Mouse (Mus musculus): ENCODE data around the gene Prkaa2. TPM values are rescaled to one million over a fixed set of nuclear protein-coding genes. Genes with fewer than 3 reads are reported as not detected.
A peak's percentile ranks its signal among the peaks of the same experiment; 100 is the strongest.

Gene Prkaa2
- polyA plus RNA-seq, 1 experiment from 2014 or later: 1.7 TPM

DNA sequence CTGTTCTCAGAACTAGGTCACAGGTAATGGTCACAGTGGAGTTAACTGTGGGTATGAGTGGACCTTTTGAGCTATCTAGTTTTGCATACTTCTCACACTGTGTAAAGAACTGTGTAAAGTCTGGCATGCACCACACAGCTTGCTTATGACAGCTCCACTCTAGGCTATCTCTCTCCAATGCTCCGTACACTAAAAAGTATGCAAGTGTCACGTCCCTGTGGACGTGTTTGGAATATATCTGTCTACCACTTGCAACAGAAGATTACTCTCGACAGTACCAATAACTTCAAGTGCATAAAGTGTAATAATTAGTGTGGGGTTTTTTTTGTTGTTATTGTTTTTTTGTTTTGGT, 8.4 kb downstream of the Prkaa2 start:
- no peak for DNase-seq (ENCODE audit: extremely low spot score, low spot score)
- Histone ChIP-seq H3K36me3 (replicated peaks) (no peaks in the 10 kb centered on the region), H3K4me3 (no peak overlapping the region), H3K27me3 (ENCODE audit: poor library complexity, severe bottlenecking) (no peaks in the 10 kb centered on the region), H3K27ac (no peak overlapping the region), H3K4me1 (no peaks in the 10 kb centered on the region), H3K9me3 (no peaks in the 10 kb centered on the region)
- 92% methylated on average over 4 of the region's 4 CpGs for WGBS

DNA sequence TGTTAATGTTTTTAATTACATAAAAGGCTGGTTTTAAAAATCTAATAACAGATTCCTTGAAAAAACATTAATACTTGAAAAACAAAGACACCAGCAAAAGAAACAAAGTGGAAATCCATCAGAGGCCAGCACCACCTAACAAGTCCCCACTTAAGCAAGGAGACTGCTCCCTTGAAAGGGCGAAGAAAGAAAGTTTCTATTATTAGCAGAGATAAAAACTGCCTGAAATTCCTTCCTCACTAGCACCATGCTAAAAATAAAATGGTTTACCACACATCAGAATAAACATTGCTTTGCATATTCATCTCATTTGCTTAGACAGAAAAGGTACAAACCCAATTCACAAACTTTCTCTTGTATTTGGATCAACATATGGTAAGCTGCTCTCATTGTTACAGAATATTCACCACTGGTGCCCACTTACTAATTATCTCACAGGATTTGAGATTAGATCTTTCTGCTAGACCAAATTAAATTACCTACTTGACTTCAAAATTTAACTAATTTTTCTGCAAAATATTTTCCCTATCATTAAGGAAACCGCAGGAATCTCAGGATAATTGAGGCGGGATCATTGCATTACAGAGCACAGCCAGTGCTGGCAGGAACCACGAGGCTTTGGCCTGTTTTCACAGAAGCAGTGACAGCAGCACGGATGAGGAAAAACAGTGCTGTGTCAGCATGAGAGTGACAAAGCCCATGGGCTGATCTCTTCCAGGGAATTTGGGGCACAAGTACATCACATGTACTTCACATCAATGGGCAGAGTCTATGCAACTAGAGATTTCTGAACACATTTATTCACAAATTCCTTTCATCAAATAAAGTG, 9.0 kb downstream of the Prkaa2 start:
- no peak overlapping the region for H3K27ac ChIP-seq
- DNase-seq (ENCODE audit: extremely low spot score, low spot score): no peak
- H3K9me3 ChIP-seq: no peaks in the 10 kb centered on the region
- no peaks in the 10 kb centered on the region for H3K27me3 ChIP-seq (ENCODE audit: poor library complexity, severe bottlenecking)
- H3K4me3 ChIP-seq: no peak overlapping the region
- 61% methylated on average over 5 of the region's 5 CpGs for WGBS
- H3K4me1 ChIP-seq: no peaks in the 10 kb centered on the region
- no peaks in the 10 kb centered on the region for H3K36me3 ChIP-seq (replicated peaks)

DNA sequence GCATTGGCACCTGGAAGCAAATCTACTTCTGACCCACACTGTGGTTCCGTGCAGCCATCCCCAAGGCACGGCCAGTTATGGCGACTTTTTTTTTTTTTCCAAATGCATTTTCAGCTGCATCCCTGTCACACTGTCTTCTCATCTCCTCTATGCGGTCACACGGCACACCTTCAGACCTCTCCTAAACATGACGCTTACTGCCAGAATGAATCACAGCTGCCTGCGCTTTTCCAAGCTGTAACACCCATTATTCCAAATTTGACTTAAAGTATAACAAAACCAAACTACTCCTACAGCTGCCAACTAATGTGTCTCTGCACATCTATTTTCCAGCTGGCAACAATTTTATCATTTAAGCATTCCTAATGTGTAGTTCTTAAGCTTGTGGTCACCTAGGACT, 11.0 kb downstream of the Prkaa2 start:
- H3K27me3 ChIP-seq (ENCODE audit: poor library complexity, severe bottlenecking): no peaks in the 10 kb centered on the region
- WGBS: 95% methylated on average over 7 of the region's 7 CpGs
- DNase-seq (ENCODE audit: extremely low spot score, low spot score): no peak
- no peaks in the 10 kb centered on the region for H3K4me1 ChIP-seq
- H3K4me3 ChIP-seq: no peak overlapping the region
- H3K36me3 ChIP-seq (replicated peaks): no peaks in the 10 kb centered on the region
- H3K9me3 ChIP-seq: no peaks in the 10 kb centered on the region
- H3K27ac ChIP-seq: no peak overlapping the region

DNA sequence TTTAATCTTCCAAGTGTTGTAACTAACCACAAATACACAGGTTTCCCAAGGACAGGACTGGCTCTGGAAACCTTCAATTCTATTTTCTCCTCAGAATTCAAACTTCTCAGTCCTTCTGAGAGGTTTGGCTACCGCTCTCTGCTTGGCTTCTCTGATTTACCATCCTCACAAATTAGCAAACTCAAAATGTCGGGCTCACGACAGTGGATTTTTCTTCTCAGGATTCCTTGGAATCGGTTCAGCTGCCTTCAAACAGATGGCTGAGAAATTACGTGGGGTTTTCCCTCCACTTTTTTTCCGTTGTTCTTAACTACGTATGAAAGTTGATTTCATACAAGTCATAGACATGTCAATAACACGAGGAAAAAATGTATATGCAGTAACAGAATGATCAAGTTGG, 11.5 kb downstream of the Prkaa2 start:
- WGBS: 92% methylated on average over 8 of the region's 8 CpGs
- no peaks in the 10 kb centered on the region for H3K36me3 ChIP-seq (replicated peaks)
- no peaks in the 10 kb centered on the region for H3K27me3 ChIP-seq (ENCODE audit: poor library complexity, severe bottlenecking)
- H3K4me1 ChIP-seq: no peaks in the 10 kb centered on the region
- no peak for DNase-seq (ENCODE audit: extremely low spot score, low spot score)
- no peak overlapping the region for H3K27ac ChIP-seq
- H3K9me3 ChIP-seq: no peaks in the 10 kb centered on the region
- no peak overlapping the region for H3K4me3 ChIP-seq

DNA sequence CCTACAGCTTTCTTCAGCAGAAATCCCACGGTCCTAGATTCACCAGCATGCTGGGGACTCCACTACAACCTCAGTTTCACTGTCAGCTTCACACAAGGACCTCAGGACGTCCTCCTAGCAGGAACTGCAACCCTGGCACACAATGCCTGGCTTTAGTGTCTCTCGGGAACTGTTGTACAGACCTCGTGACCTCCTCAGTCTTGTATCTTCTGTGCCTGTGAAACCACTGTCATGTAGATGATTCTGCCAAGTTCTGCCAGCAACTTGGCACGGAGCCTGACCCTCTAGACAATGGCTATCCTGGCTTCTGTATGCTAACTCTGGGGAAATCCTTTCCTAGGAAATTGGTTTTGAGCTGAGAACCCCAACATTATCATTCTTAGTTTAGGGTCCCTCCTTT, 14.4 kb downstream of the Prkaa2 start:
- Histone ChIP-seq H3K9me3 (no peaks in the 10 kb centered on the region), H3K36me3 (replicated peaks) (no peaks in the 10 kb centered on the region), H3K27me3 (ENCODE audit: poor library complexity, severe bottlenecking) (no peaks in the 10 kb centered on the region), H3K4me3 (no peak overlapping the region), H3K4me1 (no peaks in the 10 kb centered on the region), H3K27ac (no peak overlapping the region)
- no peak for DNase-seq (ENCODE audit: extremely low spot score, low spot score)
- WGBS: 86% methylated on average over 5 of the region's 5 CpGs

DNA sequence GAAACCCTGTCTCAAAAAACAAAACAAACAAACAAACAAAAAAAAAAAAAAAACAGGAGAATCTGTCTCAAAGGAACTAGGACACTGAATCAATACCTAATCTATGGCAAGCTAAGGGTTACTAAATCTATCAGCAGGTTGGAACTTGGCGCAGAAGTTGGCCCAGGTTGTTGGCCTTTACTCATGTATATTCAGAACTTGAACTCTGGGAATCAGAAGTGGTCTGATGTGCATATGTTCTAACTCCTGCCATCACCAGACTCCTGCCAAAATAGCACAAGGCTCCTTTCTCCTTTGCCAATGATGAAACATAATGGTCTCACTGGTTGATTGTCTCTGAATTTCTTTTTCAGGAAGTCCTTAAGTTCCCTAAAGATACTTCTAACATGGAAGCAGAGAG, 15.7 kb downstream of the Prkaa2 start:
- no peak for DNase-seq (ENCODE audit: extremely low spot score, low spot score)
- H3K27me3 ChIP-seq (ENCODE audit: poor library complexity, severe bottlenecking): no peaks in the 10 kb centered on the region
- WGBS: 97% methylated on average over 1 of the region's 1 CpGs

DNA sequence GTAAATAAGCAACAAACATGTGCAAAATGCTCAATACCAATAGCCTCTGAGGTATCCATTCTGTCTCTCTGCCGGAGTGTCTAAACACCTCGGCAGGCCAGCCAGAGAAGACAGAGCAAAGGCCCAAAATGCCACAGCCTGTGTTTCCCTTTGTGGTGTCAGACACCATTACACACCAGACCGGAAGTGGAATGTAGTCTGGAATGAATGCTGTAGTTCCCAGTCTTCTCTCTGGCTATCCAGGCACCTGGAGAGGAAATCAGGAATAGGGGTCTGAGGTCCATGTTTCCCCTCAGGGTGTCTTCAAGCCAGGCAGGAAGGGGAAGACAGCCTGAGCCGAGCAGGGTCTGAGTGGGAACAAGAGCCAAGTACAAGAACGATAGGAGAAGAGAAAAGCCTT, 19.3 kb downstream of the Prkaa2 start:
- no peaks in the 10 kb centered on the region for H3K4me1 ChIP-seq
- no peaks in the 10 kb centered on the region for H3K9me3 ChIP-seq
- 85% methylated on average over 5 of the region's 5 CpGs for WGBS

More for the DNA sequence above, 15.7 kb downstream of the Prkaa2 start:
- Histone ChIP-seq H3K9me3 (no peaks in the 10 kb centered on the region), H3K4me1 (no peaks in the 10 kb centered on the region), H3K36me3 (replicated peaks) (no peaks in the 10 kb centered on the region), H3K4me3 (no peak overlapping the region), H3K27ac (no peak overlapping the region)

DNA sequence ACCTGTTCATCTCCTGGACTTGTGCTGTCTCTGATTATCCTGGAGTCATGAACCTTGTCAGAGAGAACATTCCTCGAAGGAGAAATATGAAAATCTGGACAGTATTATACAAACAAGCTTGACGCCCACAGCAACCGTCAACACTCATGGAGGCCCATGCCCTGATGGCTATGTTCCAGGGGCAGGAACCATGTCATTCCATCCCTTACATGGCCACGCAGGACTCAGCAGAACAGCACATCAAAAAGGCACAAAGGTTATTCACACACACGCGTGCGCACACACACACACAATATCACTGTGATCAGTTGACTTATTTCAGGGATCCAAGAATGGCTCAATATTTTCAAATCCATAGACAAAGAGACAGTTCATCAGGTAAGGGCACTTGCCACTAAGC, 20.3 kb downstream of the Prkaa2 start:
- Histone ChIP-seq H3K36me3 (replicated peaks) (no peaks in the 10 kb centered on the region), H3K27me3 (ENCODE audit: poor library complexity, severe bottlenecking) (no peaks in the 10 kb centered on the region), H3K4me1 (no peaks in the 10 kb centered on the region), H3K4me3 (no peak overlapping the region), H3K27ac (no peak overlapping the region), H3K9me3 (no peaks in the 10 kb centered on the region)
- 94% methylated on average over 7 of the region's 7 CpGs for WGBS
- no peak for DNase-seq (ENCODE audit: extremely low spot score, low spot score)

More for the DNA sequence above, 19.3 kb downstream of the Prkaa2 start:
- H3K27me3 ChIP-seq (ENCODE audit: poor library complexity, severe bottlenecking): no peaks in the 10 kb centered on the region
- no peak overlapping the region for H3K4me3 ChIP-seq
- no peak overlapping the region for H3K27ac ChIP-seq
- no peak for DNase-seq (ENCODE audit: extremely low spot score, low spot score)
- no peaks in the 10 kb centered on the region for H3K36me3 ChIP-seq (replicated peaks)

DNA sequence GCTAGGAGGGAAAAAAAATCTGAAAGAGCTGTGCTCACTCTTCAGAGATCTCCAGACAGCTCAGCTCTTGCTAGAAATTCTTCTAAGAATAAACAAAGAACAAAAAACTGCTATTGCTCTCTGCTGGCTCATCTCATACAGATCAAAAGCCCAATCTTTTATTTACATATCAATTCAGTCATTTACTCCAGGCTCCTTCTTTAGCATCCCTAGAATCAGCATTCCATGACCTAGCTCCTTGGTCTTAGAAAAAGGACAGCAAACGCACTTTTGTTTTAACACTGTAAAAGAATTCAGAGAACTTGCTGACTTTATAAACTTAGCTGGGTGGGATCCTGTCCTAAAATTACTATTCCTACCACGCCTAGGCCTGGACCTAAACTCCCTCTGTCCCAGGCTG, 21.0 kb downstream of the Prkaa2 start:
- 82% methylated on average over 2 of the region's 2 CpGs for WGBS
- DNase-seq (ENCODE audit: extremely low spot score, low spot score): no peak

DNA sequence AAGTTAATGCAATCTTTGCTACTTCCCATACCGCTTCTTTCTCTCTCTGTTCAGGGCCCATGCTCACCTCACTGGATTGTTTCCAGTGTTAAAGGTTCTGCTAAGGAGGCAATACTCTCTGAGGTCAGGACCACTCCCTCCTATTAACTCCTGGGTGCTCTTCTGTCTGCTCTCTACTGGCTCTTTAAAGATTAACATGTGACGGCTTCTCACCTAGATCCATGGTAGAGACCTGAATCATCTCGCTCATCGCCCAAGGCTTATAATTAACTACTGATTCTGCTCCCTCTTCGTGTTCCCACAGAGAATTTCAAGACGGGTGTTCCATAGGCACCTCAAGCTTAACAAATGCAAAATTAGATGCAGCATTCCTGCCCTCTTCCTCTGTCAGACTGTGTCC, 33.5 kb downstream of the Prkaa2 start:
- H3K27ac ChIP-seq: no peak overlapping the region
- no peaks in the 10 kb centered on the region for H3K27me3 ChIP-seq (ENCODE audit: poor library complexity, severe bottlenecking)
- no peak for DNase-seq (ENCODE audit: extremely low spot score, low spot score)
- 89% methylated on average over 6 of the region's 6 CpGs for WGBS
- H3K4me3 ChIP-seq: no peak overlapping the region
- no peaks in the 10 kb centered on the region for H3K9me3 ChIP-seq
- H3K36me3 ChIP-seq (replicated peaks): no peaks in the 10 kb centered on the region
- H3K4me1 ChIP-seq: no peaks in the 10 kb centered on the region

More for the DNA sequence above, 21.0 kb downstream of the Prkaa2 start:
- Histone ChIP-seq H3K4me3 (no peak overlapping the region), H3K27me3 (ENCODE audit: poor library complexity, severe bottlenecking) (no peaks in the 10 kb centered on the region), H3K9me3 (no peaks in the 10 kb centered on the region), H3K4me1 (no peaks in the 10 kb centered on the region), H3K36me3 (replicated peaks) (no peaks in the 10 kb centered on the region), H3K27ac (no peak overlapping the region)

DNA sequence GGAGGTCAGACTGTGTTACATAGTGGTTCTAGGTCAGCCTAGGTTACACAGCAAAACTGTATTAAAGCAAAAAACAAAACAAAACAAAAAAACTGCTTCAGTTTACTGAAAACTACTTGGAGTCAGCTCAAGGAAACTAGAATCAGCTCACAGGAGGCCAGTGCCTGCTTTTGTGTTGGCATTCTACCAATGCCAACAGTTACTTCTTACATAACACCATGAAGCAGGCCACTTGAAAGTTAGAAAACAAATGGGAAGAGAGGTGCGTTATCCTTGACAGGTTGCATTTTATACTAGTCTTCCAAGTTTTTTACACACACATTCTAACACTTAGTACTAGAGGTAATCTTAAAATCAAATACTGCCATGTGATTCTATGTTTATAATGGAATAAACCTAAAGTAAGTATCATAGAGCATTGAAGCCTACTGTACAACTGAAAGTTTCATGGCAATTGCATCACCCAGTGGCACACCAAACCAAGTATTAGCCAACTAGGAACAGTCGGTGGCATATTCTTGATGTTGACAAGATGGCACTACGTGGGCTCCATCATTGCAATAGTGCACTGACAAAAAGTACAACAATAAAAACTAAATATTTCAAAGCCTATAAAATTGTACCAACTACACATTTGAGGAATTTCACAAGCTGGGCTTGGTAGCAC, 37.8 kb downstream of the Prkaa2 start:
- Histone ChIP-seq H3K4me3 (no peak overlapping the region), H3K27me3 (ENCODE audit: poor library complexity, severe bottlenecking) (no peaks in the 10 kb centered on the region), H3K4me1 (no peaks in the 10 kb centered on the region), H3K9me3 (no peaks in the 10 kb centered on the region), H3K36me3 (replicated peaks) (no peaks in the 10 kb centered on the region), H3K27ac (no peak overlapping the region)
- no peak for DNase-seq (ENCODE audit: extremely low spot score, low spot score)
- 93% methylated on average over 3 of the region's 3 CpGs for WGBS

DNA sequence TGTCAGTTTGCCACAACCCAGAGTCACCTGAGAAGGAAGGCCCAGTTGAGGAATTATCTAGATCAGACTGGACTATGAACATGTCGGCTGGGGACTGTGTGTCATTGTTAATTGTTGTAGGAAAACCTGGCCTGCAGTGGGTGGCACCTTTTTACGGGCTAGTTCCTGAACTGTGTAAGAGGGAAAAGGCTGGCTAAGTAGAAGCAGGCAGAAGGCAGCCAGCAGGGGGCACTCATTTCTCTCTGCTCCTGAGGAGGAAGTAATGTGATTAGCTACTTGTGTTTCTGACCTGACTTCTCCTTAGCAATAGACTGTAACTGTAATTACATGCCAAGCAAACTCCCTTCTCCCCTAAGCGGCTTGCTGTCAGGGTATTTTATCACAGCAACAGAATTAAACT, 38.7 kb downstream of the Prkaa2 start:
- Histone ChIP-seq H3K9me3 (no peaks in the 10 kb centered on the region), H3K27me3 (ENCODE audit: poor library complexity, severe bottlenecking) (no peaks in the 10 kb centered on the region), H3K36me3 (replicated peaks) (no peaks in the 10 kb centered on the region), H3K27ac (no peak overlapping the region), H3K4me3 (no peak overlapping the region), H3K4me1 (no peaks in the 10 kb centered on the region)
- 42% methylated on average over 3 of the region's 3 CpGs for WGBS
- peak; percentile 40 for DNase-seq (ENCODE audit: extremely low spot score, low spot score)

DNA sequence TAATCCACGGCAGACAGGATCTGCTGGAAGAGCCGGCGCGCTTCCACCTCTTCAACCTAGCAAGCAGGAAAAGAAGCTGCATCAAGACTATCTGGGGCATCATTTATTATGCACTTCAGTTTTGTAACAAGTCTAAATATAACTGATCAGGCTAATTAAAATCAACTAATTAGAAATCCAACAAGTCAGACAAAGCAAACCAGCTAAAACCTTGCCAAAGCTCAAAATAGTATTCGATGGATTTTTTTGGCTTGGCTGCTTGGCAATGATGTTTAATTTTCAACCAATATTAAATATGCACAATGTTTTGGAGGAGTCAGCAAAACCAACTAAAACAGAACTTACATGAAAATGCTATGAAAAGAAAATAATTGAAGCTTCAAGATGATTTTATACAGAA, 58.4 kb downstream of the Prkaa2 start:
- no peak overlapping the region for H3K4me3 ChIP-seq
- no peaks in the 10 kb centered on the region for H3K4me1 ChIP-seq
- no peaks in the 10 kb centered on the region for H3K27me3 ChIP-seq (ENCODE audit: poor library complexity, severe bottlenecking)
- no peaks in the 10 kb centered on the region for H3K36me3 ChIP-seq (replicated peaks)
- WGBS: 95% methylated on average over 5 of the region's 5 CpGs
- H3K27ac ChIP-seq: no peak overlapping the region
- no peak for DNase-seq (ENCODE audit: extremely low spot score, low spot score)
- no peaks in the 10 kb centered on the region for H3K9me3 ChIP-seq
